Mouse (Mus musculus): ENCODE data around the gene Scube3.

- TF ChIP-seq CTCF (IDR thresholded peaks at IDR 0.05) (no peak), POLR2A (IDR thresholded peaks at IDR 0.05; ENCODE audit: insufficient read depth, low read depth, low read length) (no peak)
Measured at GRCm38 (mm10) chr17:28172690-28173089, 30.7 kb downstream of the Scube3 start.

All from heart, adult 2 months (tissue).